Mouse (Mus musculus) hindbrain, embryonic 15.5 days (tissue): ENCODE data around the gene Syngr2. TPM values are rescaled to one million over a fixed set of nuclear protein-coding genes. Genes with fewer than 3 reads are reported as not detected.
A peak's percentile ranks its signal among the peaks of the same experiment; 100 is the strongest.
"Not testable (repeated sequence)": the region's sequence is repeated elsewhere in the genome, so short reads cannot be mapped to it uniquely, and the experiment has no call there.

Experiments
- ATAC-seq: fragments of 200-750 bp; cut with Nextera tagmentation; 2 replicates; pipeline ENCODE4 v1.8.0; 2017; ENCODE audit warnings: low read depth, moderate number of reproducible peaks, moderate TSS enrichment; ENCODE audit not compliant: low FRiP score
- H3K27ac ChIP-seq: fragments of 300-500 bp; sonication (generic); replicated peaks from 2 replicates; pipeline ENCODE4 v1.5.1; 2015; ENCODE audit warnings: mild to moderate bottlenecking, inconsistent platforms
- H3K27me3 ChIP-seq: fragments of 300-500 bp; sonication (generic); 2 replicates; pipeline ENCODE4 v1.6.1; 2015; ENCODE audit warnings: control low read depth, inconsistent platforms
- H3K36me3 ChIP-seq: fragments of 300-500 bp; sonication (generic); 2 replicates; pipeline ENCODE4 v1.6.1; 2015; ENCODE audit warnings: control low read depth, inconsistent platforms
- H3K4me1 ChIP-seq: fragments of 300-500 bp; sonication (generic); replicated peaks from 2 replicates; pipeline ENCODE4 v1.6.1; 2015; ENCODE audit warnings: control low read depth, inconsistent platforms
- H3K4me2 ChIP-seq: fragments of 300-500 bp; sonication (generic); 2 replicates; pipeline ENCODE4 v1.6.1; 2015; ENCODE audit warnings: moderate library complexity, mild to moderate bottlenecking, inconsistent platforms
- H3K4me3 ChIP-seq: fragments of 300-500 bp; sonication (generic); 2 replicates; pipeline ENCODE4 v1.5.1; 2015; ENCODE audit warnings: mild to moderate bottlenecking, inconsistent platforms
- H3K9ac ChIP-seq: fragments of 300-500 bp; sonication (generic); 2 replicates; pipeline ENCODE4 v1.6.1; 2015; ENCODE audit warnings: inconsistent platforms
- H3K9me3 ChIP-seq: fragments of 300-500 bp; sonication (generic); 2 replicates; pipeline ENCODE4 v1.6.1; 2016; ENCODE audit warnings: control low read depth, inconsistent platforms
- WGBS: fragments of 180-500 bp; shearing (Covaris S2); methylation state at CpG from one replicate; pipeline ENCODE4 v1.1.7; 2015; 5-methylcytosine and 5-hydroxymethylcytosine counted together
- polyA plus RNA-seq: library from polyadenylated mRNA; unstranded; fragments of >200 nt; fragmentation: Nextera tagmentation; extraction: Ambion mirVana; gene quantifications from 2 replicates; pipeline ENCODE4 v1.2.1, GENCODE M21; 2015

Gene Syngr2
- polyA plus RNA-seq, 1 experiment from 2014 or later: 17.2 TPM

DNA sequence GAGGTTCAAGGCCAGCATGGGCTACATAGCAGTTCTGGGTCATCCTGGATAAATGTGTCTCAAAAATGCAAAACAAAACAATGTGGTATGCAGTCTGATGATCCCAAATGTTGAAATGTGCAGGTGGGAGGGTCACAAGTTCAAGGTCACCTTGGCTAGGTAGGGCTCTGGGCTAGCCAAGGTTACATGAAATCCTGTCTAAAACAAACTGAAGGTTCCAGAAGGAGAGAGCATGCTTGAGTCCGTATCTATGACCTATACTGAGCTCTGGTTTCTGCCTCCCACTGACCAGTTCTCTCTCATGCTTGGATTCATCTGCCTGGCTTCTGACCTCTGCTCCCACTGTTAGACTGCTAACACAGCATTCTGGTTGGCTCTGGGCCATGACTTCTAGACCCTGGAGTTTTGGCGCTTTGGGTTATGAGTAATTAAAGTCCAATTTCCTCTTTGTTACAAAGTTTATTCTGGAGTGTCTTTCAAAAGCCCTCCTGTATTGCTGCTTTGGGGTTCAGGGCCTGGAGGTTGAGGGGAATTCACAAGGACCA, 20.3 kb downstream of the Syngr2 start:
- Histone ChIP-seq H3K4me3 (no peak overlapping the region), H3K36me3 (no peaks in the 10 kb centered on the region), H3K27me3 (no peaks in the 10 kb centered on the region), H3K4me1 (peaks cover 38% of the 10 kb centered on the region), H3K4me2 (no peak overlapping the region), H3K27ac (peak overlapping the region; percentile 54), H3K9ac (no peak overlapping the region), H3K9me3 (no peaks in the 10 kb centered on the region)
- 75% methylated on average over 2 of the region's 2 CpGs for WGBS
- no peak for ATAC-seq

DNA sequence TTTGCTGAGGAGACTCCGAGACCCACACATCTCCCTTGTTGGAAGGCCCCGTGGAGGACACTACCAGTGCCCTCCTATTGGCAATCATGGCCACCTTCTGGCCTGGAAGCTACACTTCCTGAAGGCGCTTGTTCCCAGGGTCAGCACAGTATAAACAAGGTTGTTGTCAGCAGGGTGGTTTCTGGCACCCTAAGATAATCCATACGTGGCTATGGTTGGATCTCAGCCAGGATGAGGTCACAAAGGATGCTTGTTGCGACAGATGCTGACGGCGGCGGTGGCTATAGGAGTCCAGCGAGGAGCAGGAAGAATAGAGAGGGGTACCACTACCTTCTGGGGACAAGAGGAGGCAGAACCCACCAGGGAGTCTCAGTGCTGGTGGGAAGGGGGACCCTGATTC, 20.9 kb downstream of the Syngr2 start:
- no peak for ATAC-seq
- Histone ChIP-seq H3K4me3 (no peak overlapping the region), H3K4me1 (peaks cover 31% of the 10 kb centered on the region), H3K27me3 (no peaks in the 10 kb centered on the region), H3K4me2 (no peak overlapping the region), H3K36me3 (no peaks in the 10 kb centered on the region), H3K9ac (no peak overlapping the region), H3K27ac (no peak overlapping the region), H3K9me3 (no peaks in the 10 kb centered on the region)
- 71% methylated on average over 9 of the region's 9 CpGs for WGBS

- peaks cover 20% of the 10 kb centered on the region; the same call in 1 of the 2 replicates for H3K4me1 ChIP-seq
- peak overlapping the region; percentile 59 for H3K4me2 ChIP-seq
- 0 out of 2 replicates have a peak overlapping the region, but pooled peaks have one; percentile 19 for H3K27ac ChIP-seq
- peak overlapping the region; percentile 40 for H3K4me3 ChIP-seq
- H3K9me3 ChIP-seq: no peaks in the 10 kb centered on the region
- no peaks in the 10 kb centered on the region for H3K27me3 ChIP-seq
- no peaks in the 10 kb centered on the region for H3K36me3 ChIP-seq
- WGBS: 20% methylated on average over 28 of the region's 28 CpGs
- no peak overlapping the region for H3K9ac ChIP-seq
- ATAC-seq: peak; percentile 76
These were observed 22.9 kb downstream of the Syngr2 start for GRCm38 (mm10) chr11:117832086-117832969.

GRCm38 (mm10) chr11:117833509-117833908, 24.0 kb downstream of the Syngr2 start:
- 89% methylated on average over 6 of the region's 6 CpGs for WGBS
- not testable (repeated sequence) for H3K9me3 ChIP-seq, H3K4me3 ChIP-seq, H3K36me3 ChIP-seq, ATAC-seq, H3K9ac ChIP-seq, H3K27ac ChIP-seq, H3K4me2 ChIP-seq, H3K27me3 ChIP-seq
- H3K4me1 ChIP-seq: peaks cover 14% of the 10 kb centered on the region; the same call in 1 of the 2 replicates

- Histone ChIP-seq H3K9me3 (no peaks in the 10 kb centered on the region), H3K9ac (no peak overlapping the region), H3K4me2 (no peak overlapping the region), H3K4me3 (no peak overlapping the region), H3K36me3 (no peaks in the 10 kb centered on the region), H3K27ac (no peak overlapping the region), H3K4me1 (peaks cover 10% of the 10 kb centered on the region; the same call in 1 of the 2 replicates), H3K27me3 (no peaks in the 10 kb centered on the region)
- no peak for ATAC-seq
- WGBS: 94% methylated on average over 8 of the region's 8 CpGs
These were observed 24.6 kb downstream of the Syngr2 start for GRCm38 (mm10) chr11:117834086-117834485.

- Histone ChIP-seq H3K36me3 (no peaks in the 10 kb centered on the region), H3K4me1 (peaks cover 7% of the 10 kb centered on the region; the same call in 1 of the 2 replicates), H3K4me3 (peak overlapping the region; percentile 8; the same call in 1 of the 2 replicates), H3K27ac (no peak overlapping the region), H3K9me3 (no peaks in the 10 kb centered on the region), H3K9ac (no peak overlapping the region), H3K4me2 (peak overlapping the region; percentile 38), H3K27me3 (no peaks in the 10 kb centered on the region)
- WGBS: 24% methylated on average over 13 of the region's 13 CpGs
- ATAC-seq: no peak
These were observed 26.8 kb downstream of the Syngr2 start for GRCm38 (mm10) chr11:117836306-117836705.

- H3K4me2 ChIP-seq: no peak overlapping the region
- ATAC-seq: no peak
- H3K4me1 ChIP-seq: no peaks in the 10 kb centered on the region
- H3K4me3 ChIP-seq: no peak overlapping the region
- no peaks in the 10 kb centered on the region for H3K9me3 ChIP-seq
- H3K9ac ChIP-seq: no peak overlapping the region
- H3K36me3 ChIP-seq: no peaks in the 10 kb centered on the region
- H3K27ac ChIP-seq: no peak overlapping the region
- WGBS: 82% methylated on average over 2 of the region's 2 CpGs
- no peaks in the 10 kb centered on the region for H3K27me3 ChIP-seq
These were observed 29.1 kb downstream of the Syngr2 start for GRCm38 (mm10) chr11:117838572-117838971.

GRCm38 (mm10) chr11:117839021-117839420, 29.6 kb downstream of the Syngr2 start:
- no peaks in the 10 kb centered on the region for H3K4me1 ChIP-seq
- no peak overlapping the region for H3K4me3 ChIP-seq
- no peaks in the 10 kb centered on the region for H3K9me3 ChIP-seq
- no peak for ATAC-seq
- no peaks in the 10 kb centered on the region for H3K36me3 ChIP-seq
- no peaks in the 10 kb centered on the region for H3K27me3 ChIP-seq
- H3K9ac ChIP-seq: no peak overlapping the region
- H3K27ac ChIP-seq: no peak overlapping the region
- 91% methylated on average over 1 of the region's 1 CpGs for WGBS
- no peak overlapping the region for H3K4me2 ChIP-seq

DNA sequence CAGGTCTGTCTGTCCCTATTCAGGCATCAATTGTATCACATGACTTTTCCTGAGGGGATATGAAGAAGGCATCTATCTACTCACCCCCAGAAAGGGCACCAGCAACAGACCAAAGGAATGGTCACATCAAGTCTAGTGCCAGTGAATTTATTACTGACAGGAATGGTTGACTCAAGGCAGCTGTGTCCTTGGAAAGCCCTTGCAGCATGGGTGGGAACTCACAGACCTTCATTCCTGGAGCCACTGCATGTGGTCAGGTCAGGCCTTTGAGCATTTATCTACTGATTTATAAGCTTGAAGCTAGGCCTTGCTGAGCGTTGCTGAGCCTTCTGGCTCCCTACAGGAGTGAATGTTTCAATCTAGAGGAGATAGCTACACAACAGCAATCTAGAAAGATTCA, 31.4 kb downstream of the Syngr2 start:
- no peaks in the 10 kb centered on the region for H3K27me3 ChIP-seq
- H3K27ac ChIP-seq: no peak overlapping the region
- H3K4me2 ChIP-seq: no peak overlapping the region
- no peak overlapping the region for H3K9ac ChIP-seq
- no peaks in the 10 kb centered on the region for H3K4me1 ChIP-seq
- no peak overlapping the region for H3K4me3 ChIP-seq
- H3K9me3 ChIP-seq: no peaks in the 10 kb centered on the region
- WGBS: 64% methylated on average over 1 of the region's 1 CpGs
- no peak for ATAC-seq
- no peaks in the 10 kb centered on the region for H3K36me3 ChIP-seq

- no peak overlapping the region for H3K9ac ChIP-seq
- H3K4me1 ChIP-seq: peaks cover 7% of the 10 kb centered on the region
- H3K4me2 ChIP-seq: no peak overlapping the region
- H3K27ac ChIP-seq: no peak overlapping the region
- H3K4me3 ChIP-seq: no peak overlapping the region
- ATAC-seq: no peak
- H3K9me3 ChIP-seq: no peaks in the 10 kb centered on the region
- H3K27me3 ChIP-seq: no peaks in the 10 kb centered on the region
- no peaks in the 10 kb centered on the region for H3K36me3 ChIP-seq
- WGBS: 85% methylated on average over 2 of the region's 2 CpGs
These were observed 34.0 kb downstream of the Syngr2 start for GRCm38 (mm10) chr11:117843434-117843833.

DNA sequence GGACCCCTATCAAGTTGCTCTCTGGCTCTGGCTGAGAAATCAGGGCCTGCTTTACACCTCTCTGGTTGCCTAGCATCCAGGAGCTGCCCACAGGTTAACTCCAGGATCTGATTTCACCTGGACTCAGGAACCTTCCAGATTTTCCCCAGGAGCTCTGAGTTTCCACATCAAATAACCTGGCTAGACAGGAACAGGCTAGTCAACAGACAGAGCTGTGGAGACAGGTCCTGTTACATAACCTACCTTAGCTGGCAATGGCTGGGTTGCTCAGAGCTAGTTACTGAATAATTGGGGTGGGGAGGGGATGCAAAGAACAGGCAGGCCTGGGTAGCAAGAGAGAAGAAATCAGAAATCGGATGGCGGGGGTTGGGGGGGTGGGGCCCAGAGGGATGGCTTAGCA, 35.5 kb downstream of the Syngr2 start:
- Histone ChIP-seq H3K9ac (no peak overlapping the region), H3K36me3 (no peaks in the 10 kb centered on the region), H3K9me3 (no peaks in the 10 kb centered on the region), H3K4me3 (no peak overlapping the region), H3K27ac (no peak overlapping the region), H3K4me1 (peaks cover 18% of the 10 kb centered on the region), H3K4me2 (no peak overlapping the region), H3K27me3 (no peaks in the 10 kb centered on the region)
- no peak for ATAC-seq
- 88% methylated on average over 2 of the region's 2 CpGs for WGBS

DNA sequence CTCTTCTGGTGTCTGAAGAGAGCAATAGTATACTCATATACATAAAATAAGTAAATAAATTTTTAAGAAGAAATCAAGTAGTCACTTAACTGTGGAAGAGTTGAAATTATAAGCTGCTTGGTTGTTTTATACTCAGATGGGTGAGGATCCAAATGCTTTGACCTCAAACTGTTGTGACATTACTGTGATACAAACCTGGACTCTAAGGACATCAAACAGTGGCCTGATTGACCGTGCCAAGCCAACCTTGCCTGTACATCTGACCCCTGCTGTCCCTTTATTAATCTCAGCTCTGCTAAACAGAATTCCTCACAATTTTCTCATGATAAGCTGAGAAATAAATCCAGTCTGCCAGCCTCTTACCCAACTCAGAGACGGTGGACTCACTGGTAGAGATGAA, 36.2 kb downstream of the Syngr2 start:
- H3K36me3 ChIP-seq: no peaks in the 10 kb centered on the region
- ATAC-seq: no peak
- peaks cover 18% of the 10 kb centered on the region for H3K4me1 ChIP-seq
- H3K9ac ChIP-seq: no peak overlapping the region
- WGBS: 83% methylated on average over 2 of the region's 2 CpGs
- no peak overlapping the region for H3K4me3 ChIP-seq
- H3K27me3 ChIP-seq: no peaks in the 10 kb centered on the region
- H3K9me3 ChIP-seq: no peaks in the 10 kb centered on the region
- H3K4me2 ChIP-seq: no peak overlapping the region
- no peak overlapping the region for H3K27ac ChIP-seq
